Mouse (Mus musculus) spleen, adult 2 months (tissue): ENCODE results near the gene Cd276.

ENCODE experiments used
- CTCF ChIP-seq: fragments of 200-500 bp; IDR thresholded peaks from 2 replicates; pipeline ENCODE4 v1.5.1; 2011; ENCODE audit warnings: mild to moderate bottlenecking, inconsistent platforms; ENCODE audit not compliant: insufficient read depth, insufficient read length, insufficient replicate concordance; ENCODE audit errors: extremely low read depth
- POLR2A ChIP-seq: fragments of 200-500 bp; IDR thresholded peaks from 2 replicates; pipeline ENCODE4 v1.6.1; 2011; ENCODE audit warnings: low read depth, low read length, inconsistent platforms

GRCm38 (mm10) chr9:58581283-58581930 is 26.2 kb upstream of the Cd276 start:
- no peak for TF ChIP-seq POLR2A
- no peak for TF ChIP-seq CTCF
